Mouse (Mus musculus): ENCODE measurements around the gene Chchd6.

DNA sequence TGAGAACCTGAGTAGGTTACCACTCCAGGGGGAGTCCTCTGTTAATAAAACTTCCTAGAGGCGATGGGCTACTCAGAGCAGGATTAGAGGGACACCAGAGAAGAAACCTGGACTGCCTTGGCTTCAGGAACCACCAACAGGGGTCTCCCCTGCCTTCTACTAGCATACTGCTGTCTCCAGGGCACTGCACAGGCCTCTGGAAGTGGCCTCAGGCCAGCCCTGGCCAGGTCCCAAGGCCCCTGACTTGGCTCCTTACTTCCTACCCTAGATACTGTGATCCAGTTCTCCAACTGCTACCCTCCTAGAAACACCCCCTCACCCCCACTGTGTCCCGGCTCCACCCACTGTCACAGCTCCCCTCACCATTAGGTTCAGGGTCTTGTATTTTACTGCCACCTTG lies 256.0 kb downstream of the Chchd6 start:
- TF ChIP-seq MYOG (IDR thresholded peaks at IDR 0.05; ENCODE audit: control insufficient read depth in 1 of 3, insufficient read depth in 1 of 3, insufficient read length in 2 of 3, low read depth in 2 of 3) (no peak), POLR2A (IDR thresholded peaks at IDR 0.05; ENCODE audit: insufficient read length, low read depth) (no peak)
